ENCODE assay signal across 20 mouse cellular contexts in genomic region chr2:28563303-28563702, GRCm38 (mm10). TPM values are rescaled to one million over a fixed set of nuclear protein-coding genes. Genes with fewer than 3 reads are reported as not detected.
"Had no signal": no experiment of that assay in that cellular context is flagged by ENCODE, and none has a peak within 500 bp of the region (broad histone marks: within the 10 kb centered on the region; RNA-seq: fewer than 3 reads in every experiment).

Gene Cel (minus strand): TSS chr2:28563403.

- H3K4me2 ChIP-seq: kidney, embryonic 15.5 days; midbrain, embryonic 13.5 days had no signal

- H3K4me1 ChIP-seq: kidney, embryonic 15.5 days; midbrain, embryonic 13.5 days had no signal

- H3K27ac ChIP-seq: kidney, embryonic 15.5 days; left cerebral cortex, adult 2 months; liver, embryonic 14.5 days; midbrain, embryonic 13.5 days had no signal

- H3K9ac ChIP-seq: kidney, embryonic 15.5 days; liver, embryonic 14.5 days; midbrain, embryonic 13.5 days had no signal

- H3K4me3 ChIP-seq: kidney, embryonic 15.5 days; left cerebral cortex, adult 2 months; midbrain, embryonic 13.5 days had no signal

- DNase-seq: kidney, adult 18-20 months; kidney, postnatal 14 days; lung, adult 2 months; lung, postnatal 36 days; right cerebral cortex, adult 18-20 months; right cerebral cortex, postnatal 25 days; thymus, adult 18-20 months; thymus, postnatal 25 days had no signal

- H3K27me3 ChIP-seq: kidney, embryonic 15.5 days; midbrain, embryonic 13.5 days had no signal

- ATAC-seq: lung, postnatal 0 days; midbrain, embryonic 13.5 days had no signal

- H3K9me3 ChIP-seq: kidney, embryonic 15.5 days; midbrain, embryonic 13.5 days had no signal

RNA-seq across cellular contexts. Expression of gene Cel, which starts in this region (rescaled TPM):
- total RNA-seq: layer of hippocampus, postnatal 25 days; left cerebral cortex, adult 2 months; left cerebral cortex, postnatal 14 days; megakaryocyte progenitor cell, adult 5-6 weeks; midbrain, postnatal 0 days had no signal
- polyA plus RNA-seq: limb, embryonic 11.5 days; lung, postnatal 0 days; midbrain, postnatal 0 days; neural tube, embryonic 14.5 days; stomach, embryonic 14.5 days had no signal
